Mouse (Mus musculus): ENCODE data around the gene C130050O18Rik. TPM values are rescaled to one million over a fixed set of nuclear protein-coding genes. Genes with fewer than 3 reads are reported as not detected.
A peak's percentile ranks its signal among the peaks of the same experiment; 100 is the strongest.
"Not testable (repeated sequence)": the region's sequence is repeated elsewhere in the genome, so short reads cannot be mapped to it uniquely, and the experiment has no call there.

C130050O18Rik gene
- total RNA-seq, 2 experiments from 2014 or later = 0.32 to 0.61 TPM

GRCm38 (mm10) chr5:139380385-139381248 lies 24.5 kb upstream of the C130050O18Rik start:
- peak; percentile 97 for DNase-seq

- peak; percentile 59 for DNase-seq
Measured at GRCm38 (mm10) chr5:139381586-139382513, 23.2 kb upstream of the C130050O18Rik start.

- DNase-seq = peak; percentile 44
Measured at GRCm38 (mm10) chr5:139382760-139383159, 22.3 kb upstream of the C130050O18Rik start.

GRCm38 (mm10) chr5:139383234-139383633 lies 21.8 kb upstream of the C130050O18Rik start:
- DNase-seq = no peak

- peak; percentile 79 for DNase-seq
Measured at GRCm38 (mm10) chr5:139384531-139384930, 20.5 kb upstream of the C130050O18Rik start.

GRCm38 (mm10) chr5:139386047-139386446 lies 19.0 kb upstream of the C130050O18Rik start:
- no peak for DNase-seq

- no peak for DNase-seq
Measured at GRCm38 (mm10) chr5:139387329-139388194, 17.5 kb upstream of the C130050O18Rik start.

- DNase-seq = no peak
Measured at GRCm38 (mm10) chr5:139388195-139388570, 16.9 kb upstream of the C130050O18Rik start.

- peak; percentile 54 for DNase-seq
Measured at GRCm38 (mm10) chr5:139388694-139389675, 16.1 kb upstream of the C130050O18Rik start.

- DNase-seq = peak; percentile 84
Measured at GRCm38 (mm10) chr5:139389676-139390061, 15.4 kb upstream of the C130050O18Rik start.

- DNase-seq = not testable (repeated sequence)
Measured at GRCm38 (mm10) chr5:139390324-139391119, 14.6 kb upstream of the C130050O18Rik start.

- no peak for DNase-seq
Measured at GRCm38 (mm10) chr5:139391309-139391990, 13.6 kb upstream of the C130050O18Rik start.

GRCm38 (mm10) chr5:139392219-139393196 lies 12.6 kb upstream of the C130050O18Rik start:
- no peak for DNase-seq

GRCm38 (mm10) chr5:139393197-139393588 lies 11.9 kb upstream of the C130050O18Rik start:
- DNase-seq = no peak

- DNase-seq = no peak
Measured at GRCm38 (mm10) chr5:139394399-139394798, 10.7 kb upstream of the C130050O18Rik start.

- DNase-seq = no peak
Measured at GRCm38 (mm10) chr5:139395528-139395927, 9.6 kb upstream of the C130050O18Rik start.

- DNase-seq = no peak
Measured at GRCm38 (mm10) chr5:139397359-139397916, 7.6 kb upstream of the C130050O18Rik start.
